In the genomic region with DNA sequence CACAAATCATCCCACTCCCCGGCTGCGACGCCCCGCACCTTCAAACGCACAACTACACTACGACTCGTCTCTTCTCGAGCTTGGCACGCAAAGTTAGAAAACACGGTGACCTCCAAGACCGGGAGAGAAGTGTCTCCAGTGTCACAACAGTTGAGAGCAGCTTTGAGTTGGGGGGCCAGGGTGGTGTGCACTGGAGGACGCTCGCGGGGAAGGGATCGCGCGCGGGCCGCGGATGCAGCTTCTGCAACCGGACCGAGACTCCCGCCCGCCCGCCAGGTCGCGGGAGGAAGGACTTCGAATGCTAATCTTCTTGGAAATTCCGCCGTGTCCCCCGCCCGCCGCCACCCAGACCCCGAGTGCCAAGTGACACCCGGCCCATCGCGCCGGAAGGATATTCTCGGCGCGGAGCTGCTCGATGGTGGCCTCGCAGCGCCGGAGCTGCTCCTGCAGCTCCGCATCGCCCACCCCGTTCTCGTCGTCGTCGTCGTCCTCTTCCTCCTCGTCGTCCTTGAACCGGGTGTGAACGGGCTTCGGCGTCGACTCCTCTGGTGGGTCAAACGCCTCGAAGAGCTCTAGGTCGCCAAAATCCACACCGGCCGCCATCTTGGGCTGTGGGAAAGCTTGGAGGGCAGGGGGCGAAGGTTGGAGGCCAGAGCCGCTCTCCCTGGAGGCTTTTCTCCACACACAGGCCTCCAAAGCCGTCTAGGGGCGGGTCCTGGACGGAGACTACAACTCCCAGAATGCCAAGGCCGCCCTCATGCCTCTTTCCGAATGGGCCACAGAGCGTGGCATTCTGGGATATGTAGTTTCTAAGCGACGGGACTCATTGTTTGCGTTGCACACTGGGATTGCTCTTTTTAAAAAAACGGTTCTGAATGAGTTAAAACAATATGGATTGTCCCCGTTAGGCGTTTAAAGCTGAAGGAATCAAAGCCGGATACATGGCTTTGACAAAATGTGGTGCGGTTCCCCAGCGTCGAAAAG, we compare ENCODE assay signal across 8 mouse cellular contexts. TPM values are rescaled to one million over a fixed set of nuclear protein-coding genes. Genes with fewer than 3 reads are reported as not detected.
A peak's percentile ranks its signal among the peaks of the same experiment; 100 is the strongest.
DNase-seq lines count a peak whose midpoint lies in the region; ATAC-seq and TF ChIP-seq lines count a peak whose summit lies in the region.

Zcchc8 (minus strand) TSS at position 773 of the 984 bp plus-strand sequence.

- peak within 1 kb of the TSS; percentile 96 for H3K4me3 ChIP-seq in ES-Bruce4 (ENCODE audit: low read depth, low read length)
- peak within 1 kb of the TSS; percentile 92 for H3K4me3 ChIP-seq in forebrain, embryonic 13.5 days
- H3K4me3 ChIP-seq in liver, postnatal 0 days (ENCODE audit: low read depth, low read length): peak within 1 kb of the TSS; percentile 88
- H3K4me3 ChIP-seq in neural tube, embryonic 14.5 days (ENCODE audit: low read depth, low read length): peak within 1 kb of the TSS; percentile 70

- no peaks in the 10 kb centered on the region for H3K27me3 ChIP-seq in ES-Bruce4 (ENCODE audit: control insufficient read depth, insufficient read depth, low read length, poor library complexity, severe bottlenecking)
- H3K27me3 ChIP-seq in forebrain, embryonic 13.5 days: no peaks in the 10 kb centered on the region
- no peaks in the 10 kb centered on the region for H3K27me3 ChIP-seq in liver, postnatal 0 days (ENCODE audit: insufficient read depth, low read length)
- H3K27me3 ChIP-seq in neural tube, embryonic 14.5 days (ENCODE audit: control insufficient read depth, insufficient read depth, low read length): no peaks in the 10 kb centered on the region

- peak within 1 kb of the TSS; percentile 86 for H3K4me2 ChIP-seq in forebrain, embryonic 13.5 days
- H3K4me2 ChIP-seq in liver, postnatal 0 days (ENCODE audit: low read depth, low read length): peak within 1 kb of the TSS; percentile 80
- peak within 1 kb of the TSS; percentile 87 for H3K4me2 ChIP-seq in neural tube, embryonic 14.5 days (ENCODE audit: low read depth, low read length)

- H3K9me3 ChIP-seq in ES-Bruce4 (replicated peaks; ENCODE audit: control insufficient read depth, insufficient read depth, low read length, poor library complexity, severe bottlenecking): no peaks in the 10 kb centered on the region
- no peaks in the 10 kb centered on the region for H3K9me3 ChIP-seq in forebrain, embryonic 13.5 days (replicated peaks)
- H3K9me3 ChIP-seq in liver, postnatal 0 days (ENCODE audit: low read length): no peaks in the 10 kb centered on the region
- H3K9me3 ChIP-seq in neural tube, embryonic 14.5 days (ENCODE audit: control insufficient read depth, low read length): no peaks in the 10 kb centered on the region

- H3K27ac ChIP-seq in ES-Bruce4 (ENCODE audit: insufficient read depth, low read length): no peak within 1 kb of the TSS
- H3K27ac ChIP-seq in forebrain, embryonic 13.5 days: peak within 1 kb of the TSS; percentile 84
- peak within 1 kb of the TSS; percentile 85 for H3K27ac ChIP-seq in liver, postnatal 0 days (ENCODE audit: low read depth)
- peak within 1 kb of the TSS; percentile 83 for H3K27ac ChIP-seq in neural tube, embryonic 14.5 days (ENCODE audit: low read depth, low read length)

- H3K9ac ChIP-seq in ES-Bruce4 (ENCODE audit: low read depth, poor library complexity, severe bottlenecking): peak within 1 kb of the TSS; percentile 92
- H3K9ac ChIP-seq in forebrain, embryonic 13.5 days: peak within 1 kb of the TSS; percentile 87
- H3K9ac ChIP-seq in liver, postnatal 0 days (replicated peaks): peak within 1 kb of the TSS; percentile 89
- H3K9ac ChIP-seq in neural tube, embryonic 14.5 days (replicated peaks; ENCODE audit: low read depth, low read length): peak within 1 kb of the TSS; percentile 82

- TF ChIP-seq POLR2A in ES-Bruce4 (IDR thresholded peaks at IDR 0.05; ENCODE audit: insufficient read depth, low read length): peak; percentile 46

- peak; percentile 99 for ATAC-seq in cerebellum, adult (ENCODE audit: insufficient number of reproducible peaks, low FRiP score, low TSS enrichment)
- ATAC-seq in forebrain, embryonic 13.5 days: peak; percentile 100
- peak; percentile 100 for ATAC-seq in liver, postnatal 0 days
- ATAC-seq in neural tube, embryonic 14.5 days (ENCODE audit: low read depth): peak; percentile 100

- DNase-seq in heart, postnatal 10 days: peak; percentile 98
- DNase-seq in large intestine, adult 2 months (ENCODE audit: low read depth, low spot score): peak; percentile 96
- DNase-seq in liver, postnatal 0 days: peak; percentile 96
- DNase-seq in testis, postnatal 10 days (ENCODE audit: low spot score): peak; percentile 93

- no peak for TF ChIP-seq CTCF in ES-Bruce4 (IDR thresholded peaks at IDR 0.05; ENCODE audit: low read depth, low read length)
- no peak for TF ChIP-seq CTCF in liver, postnatal 0 days (IDR thresholded peaks at IDR 0.05; ENCODE audit: low read depth)

- H3K4me1 ChIP-seq in ES-Bruce4 (ENCODE audit: control insufficient read depth, insufficient read depth, low read length): no peaks in the 10 kb centered on the region
- peaks cover 28% of the 10 kb centered on the region for H3K4me1 ChIP-seq in forebrain, embryonic 13.5 days
- H3K4me1 ChIP-seq in liver, postnatal 0 days (ENCODE audit: insufficient read depth): peaks cover 6% of the 10 kb centered on the region
- peaks cover 10% of the 10 kb centered on the region for H3K4me1 ChIP-seq in neural tube, embryonic 14.5 days (ENCODE audit: control insufficient read depth, insufficient read depth, low read length)

- intact Hi-C loops in heart, postnatal 10 days (cut with DNase I): no loop called here

- TF ChIP-seq EP300 in ES-Bruce4 (IDR thresholded peaks at IDR 0.05; ENCODE audit: insufficient read depth, low read depth, low read length): no peak
- peak; percentile 32; the same call in 1 of the 2 replicates for TF ChIP-seq EP300 in liver, postnatal 0 days (IDR thresholded peaks at IDR 0.05; ENCODE audit: low read depth)

- peaks cover 8% of the 10 kb centered on the region for H3K36me3 ChIP-seq in ES-Bruce4 (ENCODE audit: control insufficient read depth, insufficient read depth, low read length, poor library complexity, severe bottlenecking)
- peaks cover 20% of the 10 kb centered on the region for H3K36me3 ChIP-seq in forebrain, embryonic 13.5 days (ENCODE audit: poor library complexity, severe bottlenecking)
- H3K36me3 ChIP-seq in liver, postnatal 0 days (replicated peaks; ENCODE audit: insufficient read depth, low read length): peaks cover 18% of the 10 kb centered on the region
- H3K36me3 ChIP-seq in neural tube, embryonic 14.5 days (ENCODE audit: control insufficient read depth, insufficient read depth, low read length): peaks cover 3% of the 10 kb centered on the region; the same call in 1 of the 2 replicates

- under 1% methylated on average over 83 of the region's 83 CpGs for WGBS in forebrain, embryonic 13.5 days
- WGBS in large intestine, adult 2 months: under 1% methylated on average over 83 of the region's 83 CpGs
- WGBS in liver, postnatal 0 days (ENCODE audit: insufficient replicate concordance): under 1% methylated on average over 81 of the region's 83 CpGs
- WGBS in neural tube, embryonic 14.5 days: under 1% methylated on average over 83 of the region's 83 CpGs

RNA-seq across cellular contexts. Expression of gene Zcchc8, which starts in this region (rescaled TPM):
- polyA plus RNA-seq in ES-Bruce4 (2011; ENCODE audit: insufficient read depth, insufficient read length, low read depth, missing spikeins): 114 and 117 TPM in 2 replicates
- 85.1 and 97.4 TPM in 2 replicates for polyA plus RNA-seq in forebrain, embryonic 13.5 days (2015; fragmentation: Nextera tagmentation; extraction: Ambion mirVana)
- 10 to 100 TPM; 39.4 to 49.5 TPM for total RNA-seq in heart, postnatal 10 days (2021)
- polyA plus RNA-seq in large intestine, adult 2 months (2012; rRNA removed): 20.0 and 27.6 TPM in 2 replicates
- polyA plus RNA-seq in liver, postnatal 0 days (2015; fragmentation: Nextera tagmentation; extraction: Ambion mirVana): 19.3 and 23.7 TPM in 2 replicates
- 72.5 and 80.6 TPM in 2 replicates for polyA plus RNA-seq in neural tube, embryonic 14.5 days (2014; fragmentation: Nextera tagmentation; extraction: Ambion mirVana)
